Mouse (Mus musculus) liver, embryonic 14.5 days (tissue): ENCODE results near the gene Xrcc4.

Experiments used
- CTCF ChIP-seq: IDR thresholded peaks from 2 replicates; pipeline ENCODE4 v1.5.1; 2016; ENCODE audit warnings: antibody characterized with exemption, low read depth, control low read depth
- EP300 ChIP-seq: IDR thresholded peaks from 2 replicates; pipeline ENCODE4 v1.6.1; 2016; ENCODE audit warnings: antibody characterized with exemption, low read depth

GRCm38 (mm10) chr13:89892140-89892539 is 197.3 kb downstream of the Xrcc4 start:
- TF ChIP-seq EP300 (no peak), CTCF (no peak)
